Mouse (Mus musculus) left cerebral cortex, postnatal 14 days (tissue): ENCODE results near the gene Olfr69. TPM values are rescaled to one million over a fixed set of nuclear protein-coding genes. Genes with fewer than 3 reads are reported as not detected.
A peak's percentile ranks its signal among the peaks of the same experiment; 100 is the strongest.
"Not testable (repeated sequence)": the region's sequence is repeated elsewhere in the genome, so short reads cannot be mapped to it uniquely, and the experiment has no call there.

Experiments
- DNase-seq, 2 experiments: peaks; one replicate each; pipeline ENCODE4 v3.0.0; 2021 to 2022; ENCODE audit warnings: low spot score in 2 of 2, mixed read lengths in 1 of 2
- intact Hi-C: fragments of 180-260 bp; cut with DNase I; formaldehyde crosslinking; loops from one replicate; pipeline ENCODE4 v1.15.1; 2025
- long read RNA-seq, 2 experiments: library from polyadenylated mRNA; stranded (forward); transcript quantifications; one replicate each; pipeline ENCODE4 v2.0.0; 2021
- total RNA-seq, 2 experiments: library from RNA; stranded (reverse); gene quantifications; 2 replicates each; pipeline ENCODE4 v1.2.3; 2021

The Olfr69 gene
- not detected for total RNA-seq
- long read RNA-seq, experiment 1, result 0 reads
- long read RNA-seq, experiment 2, result 0 reads

DNA sequence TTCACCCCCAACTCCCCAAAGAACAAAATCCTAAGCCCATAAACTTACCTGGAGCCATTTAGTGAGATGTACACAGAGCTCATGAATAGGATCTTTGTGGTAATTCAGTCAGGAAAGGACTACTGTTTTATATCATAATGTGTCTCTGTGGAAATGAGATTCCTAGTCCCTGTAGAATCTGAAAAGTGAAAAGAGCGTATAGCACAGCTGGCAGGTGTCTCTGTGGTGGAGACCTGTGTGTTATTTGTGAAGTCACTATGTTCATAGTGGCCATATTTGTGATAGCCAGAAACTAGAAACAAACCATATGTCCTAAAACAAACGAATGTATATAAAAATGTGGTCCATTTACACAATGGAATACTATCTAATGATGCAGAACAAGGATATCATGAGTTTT, at the start of gene Olfr69:
TSS of gene Olfr69 (minus strand) at position 101 of the 400 bp plus-strand sequence.
- no peak for DNase-seq
- intact Hi-C loops, result no loop called here

DNA sequence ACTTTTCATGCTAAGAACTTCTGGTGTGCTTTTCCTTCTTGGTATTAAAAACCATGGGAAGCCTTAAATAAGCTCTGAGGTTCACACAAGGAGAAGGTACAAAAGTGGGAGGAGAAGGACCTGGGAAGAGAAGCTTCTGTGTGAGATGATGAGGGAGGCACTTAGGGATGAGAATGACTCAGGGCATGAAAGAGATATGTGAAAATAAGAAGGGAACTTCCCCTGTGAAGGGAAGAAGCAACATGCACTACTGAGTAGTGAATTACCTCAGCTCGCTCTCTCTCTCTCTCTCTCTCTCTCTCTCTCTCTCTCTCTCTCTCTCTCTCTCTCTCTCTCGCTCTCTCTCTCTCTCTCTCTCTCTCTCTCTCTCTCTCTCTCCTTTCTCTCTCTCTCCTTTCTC, 43.7 kb upstream of the Olfr69 start:
- peak in 1 of 2 experiments; percentile 4 for DNase-seq
- intact Hi-C loops, result not testable (repeated sequence)

DNA sequence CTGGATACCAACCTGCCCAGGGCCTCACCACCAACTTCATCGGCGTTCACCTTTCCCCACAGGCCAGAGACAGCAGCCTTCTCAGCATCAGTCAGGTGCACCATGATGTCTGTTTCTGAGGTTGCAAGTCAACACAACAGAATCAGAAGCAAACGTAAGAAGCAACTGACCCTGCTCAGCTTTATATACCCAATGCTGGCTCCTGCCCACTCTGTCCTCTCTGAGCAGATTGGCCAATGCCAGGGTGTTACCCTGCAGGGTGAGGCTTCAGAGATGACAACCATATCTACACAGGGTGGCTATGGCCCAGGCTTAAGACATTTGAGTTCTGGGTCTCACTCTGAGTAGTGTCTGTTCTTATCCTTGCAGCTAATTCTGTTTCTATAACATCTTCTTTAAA, 42.4 kb upstream of the Olfr69 start, which contains the start of gene Hbb-bt:
TSS of gene Hbb-bt (minus strand) at position 231 of the 400 bp plus-strand sequence.
- DNase-seq, result no peak
- intact Hi-C loops, result no loop called here

DNA sequence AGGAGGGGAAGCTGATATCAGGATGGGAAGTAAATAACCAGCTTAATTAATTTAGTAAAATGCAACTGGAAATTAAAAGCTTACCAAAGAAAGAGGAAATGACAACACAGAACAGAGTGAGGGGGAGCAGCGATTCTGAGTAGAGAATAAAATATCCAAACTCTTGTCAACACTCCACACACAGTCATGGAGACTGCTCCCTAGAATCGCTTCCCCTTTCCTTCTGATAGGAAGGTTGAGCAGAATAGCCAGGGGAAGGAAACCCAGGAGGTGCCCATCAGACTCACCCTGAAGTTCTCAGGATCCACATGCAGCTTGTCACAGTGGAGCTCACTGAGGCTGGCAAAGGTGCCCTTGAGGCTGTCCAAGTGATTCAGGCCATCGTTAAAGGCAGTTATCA, 41.8 kb upstream of the Olfr69 start:
- DNase-seq, intact Hi-C loops: not testable (repeated sequence)

DNA sequence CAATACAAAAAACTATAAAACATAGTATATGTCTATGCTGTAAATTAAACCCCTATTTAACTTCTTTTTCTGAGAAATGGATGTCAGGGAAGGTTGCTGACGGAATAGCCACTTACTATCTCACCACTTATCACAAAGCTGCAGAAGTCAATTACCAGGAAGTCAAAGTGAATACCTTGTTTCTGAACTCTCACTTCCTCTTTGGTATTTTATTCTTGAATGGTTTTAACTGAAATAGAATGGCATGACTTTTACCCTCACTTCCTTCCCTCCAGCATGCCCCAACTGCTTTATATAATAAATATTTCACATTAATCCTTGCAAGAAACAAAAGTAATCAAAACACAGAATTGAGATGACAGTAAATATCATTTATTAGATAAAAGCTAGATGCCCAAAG, 40.8 kb upstream of the Olfr69 start:
- DNase-seq, result no peak
- intact Hi-C loops, result no loop called here

DNA sequence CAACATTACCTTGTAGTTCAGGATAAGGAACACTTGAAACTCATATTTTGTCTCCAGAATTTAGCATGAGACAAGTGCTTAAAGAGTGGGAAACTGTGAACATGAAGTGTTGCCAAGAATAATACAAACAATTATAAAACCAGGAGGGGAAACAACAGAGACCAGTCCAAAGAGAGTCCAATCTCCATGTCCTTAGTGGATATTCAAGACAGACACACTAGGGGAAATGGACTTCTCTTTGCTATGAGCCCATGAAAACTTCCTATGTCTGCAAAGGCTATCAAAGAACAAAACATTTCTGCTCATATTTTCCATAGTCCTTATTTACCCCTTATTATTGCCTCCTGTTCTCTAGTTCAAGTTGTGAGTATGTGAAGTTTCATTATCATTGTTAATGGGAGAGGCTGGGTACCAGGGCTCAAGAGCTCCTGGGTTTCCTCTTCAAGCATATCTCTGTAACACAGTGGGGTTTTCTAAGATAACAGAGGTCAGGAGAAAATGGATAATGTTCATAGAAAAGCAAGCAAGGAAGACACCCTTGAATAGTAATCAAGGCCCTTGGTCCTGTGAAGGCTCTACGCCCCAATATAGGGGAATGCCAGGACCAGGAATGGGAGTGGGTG, 39.9 kb upstream of the Olfr69 start:
- intact Hi-C loops, result no loop called here
- no peak for DNase-seq

DNA sequence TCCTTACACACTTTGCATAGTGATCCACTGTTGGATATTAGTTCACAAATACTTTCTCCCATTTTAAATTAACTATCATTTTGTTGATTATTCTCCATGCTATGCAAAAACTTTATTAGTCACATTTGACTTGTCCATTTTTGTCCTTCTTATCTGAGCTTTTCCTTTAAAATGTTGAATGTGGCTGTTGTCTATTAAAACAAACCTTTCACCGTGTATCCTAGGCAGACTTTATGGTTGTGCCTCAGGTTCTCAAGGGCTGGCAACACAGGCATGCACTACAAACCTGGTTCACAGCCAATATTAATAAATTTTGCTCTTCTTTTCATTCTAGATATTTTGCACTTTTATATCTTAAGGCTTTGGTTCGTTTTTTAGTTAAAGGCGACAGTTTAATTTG, 39.4 kb upstream of the Olfr69 start:
- DNase-seq, result no peak
- intact Hi-C loops, result no loop called here

DNA sequence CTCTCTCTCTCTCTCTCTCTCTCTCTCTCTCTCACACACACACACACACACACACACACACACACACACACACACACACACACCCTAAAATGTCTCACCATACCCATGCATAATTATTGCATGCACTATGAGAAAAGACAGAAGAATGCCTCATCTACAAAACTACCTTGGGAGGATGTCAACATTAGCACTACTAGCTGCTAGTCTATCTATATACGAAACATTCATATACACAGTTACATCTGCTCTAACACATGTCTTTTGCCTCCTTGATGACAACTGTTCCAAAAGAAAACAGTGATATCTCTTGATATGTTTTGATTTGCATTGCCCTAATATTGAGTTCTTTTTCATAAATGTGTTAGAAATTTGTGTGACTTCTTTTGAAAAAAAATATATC, 38.9 kb upstream of the Olfr69 start:
- intact Hi-C loops, result no loop called here

DNA sequence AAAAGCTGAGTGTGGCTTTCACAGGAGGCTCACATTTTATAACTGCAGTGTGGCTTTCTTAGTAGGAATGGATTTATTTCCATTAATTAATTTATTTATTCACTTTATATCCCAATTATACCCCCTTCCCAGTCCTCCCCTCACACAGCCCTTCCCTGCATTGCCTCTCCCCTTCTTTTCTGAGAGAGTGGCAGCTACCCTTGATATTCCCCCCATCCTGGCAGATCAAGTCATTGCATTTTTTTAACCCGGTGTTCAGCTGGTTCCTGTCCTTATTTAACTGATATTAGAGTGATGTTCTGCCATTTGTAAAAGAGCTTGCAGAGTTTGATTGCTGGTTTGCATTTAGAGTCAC, 38.4 kb upstream of the Olfr69 start:
- no peak for DNase-seq
- intact Hi-C loops, result no loop called here

More for the DNA sequence above, 38.9 kb upstream of the Olfr69 start:
- no peak for DNase-seq

DNA sequence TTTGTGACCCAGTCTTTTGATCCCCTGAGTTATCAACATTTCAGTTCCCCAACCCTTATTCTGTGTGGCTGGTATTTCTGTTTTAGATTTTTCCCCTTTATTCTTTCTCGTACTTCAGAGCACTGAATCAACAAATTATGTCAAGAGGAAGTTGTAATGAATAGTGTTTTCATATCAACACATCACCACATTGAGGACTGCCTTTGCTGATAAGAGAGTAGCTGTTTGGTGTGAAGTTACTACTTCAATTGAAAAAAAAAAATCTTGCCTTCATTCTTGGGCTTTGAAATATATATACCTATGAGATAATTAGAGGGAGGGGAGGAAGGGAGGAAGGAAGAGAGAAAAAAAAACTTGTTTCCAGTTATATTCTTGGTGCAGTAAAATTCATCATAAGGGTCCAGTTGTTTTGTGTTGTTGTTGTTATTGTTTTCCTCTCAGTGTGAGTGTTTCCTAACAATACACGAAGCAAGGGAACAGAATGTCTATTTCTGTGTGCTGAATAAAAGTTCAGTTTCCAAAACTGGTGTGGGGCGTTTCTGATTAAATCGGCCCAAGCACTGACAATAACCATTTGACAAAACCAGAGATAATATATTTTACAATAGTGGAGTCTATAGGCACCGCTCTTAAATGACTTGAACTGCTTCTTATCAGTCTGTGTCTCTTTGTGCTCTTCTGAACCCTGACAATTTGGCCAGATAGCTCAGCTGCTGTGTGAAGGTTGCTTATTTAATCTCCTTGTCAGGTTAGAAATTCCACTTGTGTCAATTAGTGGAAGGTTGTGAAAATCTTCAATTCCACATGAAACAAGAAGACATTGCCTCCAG, 37.8 kb upstream of the Olfr69 start:
- intact Hi-C loops, result no loop called here
- no peak for DNase-seq

DNA sequence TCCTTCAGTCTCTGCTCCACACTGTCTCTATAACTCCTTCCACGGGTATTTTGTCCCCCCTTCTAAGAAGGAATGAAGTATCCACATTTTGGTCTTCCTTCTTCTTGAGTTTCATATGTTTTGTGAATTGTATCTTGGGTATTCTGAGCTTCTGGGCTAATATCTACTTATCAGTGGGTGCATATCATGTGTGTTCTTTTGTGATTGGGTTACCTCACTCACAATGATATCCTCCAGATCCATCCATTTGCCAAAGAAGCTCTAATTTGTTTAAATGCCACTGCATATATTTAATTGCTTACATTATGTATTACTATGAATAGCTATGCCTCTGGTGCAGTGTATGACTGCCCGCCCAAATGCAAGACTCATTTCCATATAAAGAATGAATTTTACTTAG, 36.7 kb upstream of the Olfr69 start:
- DNase-seq, intact Hi-C loops: not testable (repeated sequence)

DNA sequence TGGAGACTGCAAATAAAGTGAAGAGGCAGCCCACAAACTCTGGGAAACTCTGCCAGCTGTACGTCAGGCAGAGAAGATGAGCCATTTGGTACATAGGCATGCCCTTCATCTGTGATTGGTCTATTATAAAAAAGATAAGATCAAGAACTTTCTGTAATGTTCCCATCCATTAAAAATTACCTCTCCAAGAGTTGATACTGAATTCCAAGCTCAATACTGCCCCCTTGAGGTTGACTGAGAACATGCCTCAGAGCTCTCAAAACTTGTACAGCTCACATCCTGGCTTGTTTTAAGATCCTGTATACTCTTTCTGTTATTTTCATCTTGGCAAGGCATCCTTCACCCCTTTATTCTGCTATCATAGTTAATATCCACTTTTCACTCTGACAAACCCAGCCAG, 35.5 kb upstream of the Olfr69 start:
- DNase-seq, result peak; percentile 11 to 20
- intact Hi-C loops, result no loop called here

DNA sequence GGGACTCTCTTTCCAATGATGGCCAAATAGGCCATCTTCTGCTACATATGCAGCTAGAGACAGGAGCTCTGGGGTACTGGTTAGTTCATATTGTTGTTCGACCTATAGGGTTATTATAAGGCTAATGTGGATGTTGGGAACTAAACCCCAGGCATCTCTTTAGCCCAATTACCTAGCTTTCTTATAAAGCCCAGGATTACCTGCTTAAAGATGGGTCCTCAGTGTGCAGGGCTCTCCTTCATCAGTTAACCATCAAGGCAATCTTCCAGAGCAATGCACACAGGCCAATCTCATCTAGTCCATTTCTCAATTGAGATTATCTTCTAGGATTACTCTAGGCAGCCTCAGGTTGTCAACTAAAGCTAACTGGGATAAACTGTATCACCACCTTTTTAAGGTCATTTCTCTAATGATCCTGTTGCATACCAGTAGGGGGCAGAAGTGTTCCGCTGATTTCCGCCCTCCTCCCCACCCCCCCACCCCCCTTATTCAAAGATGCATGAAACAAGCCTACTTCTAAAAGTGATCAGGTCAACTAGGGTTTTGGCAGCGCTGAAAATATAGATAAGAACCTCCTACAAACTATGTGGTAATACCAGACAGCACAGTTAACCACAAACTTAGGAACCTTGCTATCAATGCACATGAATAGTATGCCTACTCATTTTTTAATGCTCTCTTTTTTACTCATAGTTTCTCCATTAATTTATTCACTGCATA, 21.4 kb upstream of the Olfr69 start:
- intact Hi-C loops, result no loop called here
- DNase-seq, result no peak

DNA sequence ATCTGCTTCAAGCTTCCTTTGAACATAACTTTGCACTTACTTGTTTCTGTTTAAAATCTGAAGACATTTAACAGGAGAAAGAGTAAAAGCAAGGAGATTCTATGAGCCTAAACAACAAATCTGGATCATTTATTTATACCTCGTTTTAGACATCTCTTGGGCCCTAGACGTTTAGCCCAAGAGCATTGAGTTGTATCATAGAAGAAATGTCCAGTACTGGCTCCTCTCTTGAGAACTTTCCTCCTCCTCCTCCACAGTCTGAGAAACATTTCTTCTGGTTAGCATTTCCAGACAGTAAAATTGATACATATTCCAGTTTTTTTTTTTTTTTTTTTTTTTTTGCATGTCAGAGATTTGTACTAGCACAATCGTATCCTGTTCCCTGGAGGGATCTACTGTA, 20.3 kb upstream of the Olfr69 start, which contains the start of gene Olfr67:
TSS of gene Olfr67 (minus strand) at position 101 of the 400 bp plus-strand sequence.
- intact Hi-C loops, result no loop called here
- no peak for DNase-seq

DNA sequence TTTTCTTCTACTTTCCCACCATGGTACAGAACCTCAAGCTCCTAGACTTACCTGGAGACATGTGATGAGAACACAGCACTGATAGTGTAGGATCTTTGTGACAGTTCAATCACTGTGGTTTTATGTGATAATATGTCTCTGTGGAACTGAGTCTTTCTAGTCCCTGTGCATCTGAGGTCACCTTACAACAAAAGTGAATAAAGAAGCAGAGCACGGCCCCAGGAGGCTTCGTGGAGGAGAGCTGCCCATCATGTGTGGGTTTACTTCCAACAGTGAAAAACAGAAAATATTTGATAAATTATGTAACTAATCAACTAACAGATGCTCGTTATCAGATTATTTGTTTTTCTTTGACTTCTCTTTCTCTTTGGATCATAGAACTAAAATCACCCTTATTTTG, 8.2 kb upstream of the Olfr69 start, which contains the start of gene Olfr68:
TSS of gene Olfr68 (minus strand) at position 101 of the 400 bp plus-strand sequence.
- DNase-seq, result no peak

DNA sequence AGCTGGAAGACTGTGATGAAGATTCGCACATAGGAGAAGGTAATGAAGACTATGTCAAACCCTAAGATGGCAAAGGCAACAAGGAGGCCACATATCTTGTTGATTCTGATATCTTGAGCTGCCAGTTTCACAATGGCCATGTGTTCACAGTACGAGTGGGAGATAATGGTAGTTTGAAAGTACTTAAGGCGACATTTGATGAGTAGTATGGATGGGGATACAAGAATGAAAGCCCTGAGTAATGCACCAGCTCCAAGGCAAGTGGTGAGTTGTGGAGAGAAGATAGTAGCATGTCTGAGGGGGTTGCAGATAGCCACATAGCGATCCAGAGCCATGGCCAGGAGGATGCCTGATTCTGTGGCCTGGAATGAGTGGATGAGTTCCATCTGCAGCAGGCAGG, 6.3 kb upstream of the Olfr69 start:
- DNase-seq, intact Hi-C loops: not testable (repeated sequence)

More for the DNA sequence above, 8.2 kb upstream of the Olfr69 start, which contains the start of gene Olfr68:
- intact Hi-C loops, result no loop called here

DNA sequence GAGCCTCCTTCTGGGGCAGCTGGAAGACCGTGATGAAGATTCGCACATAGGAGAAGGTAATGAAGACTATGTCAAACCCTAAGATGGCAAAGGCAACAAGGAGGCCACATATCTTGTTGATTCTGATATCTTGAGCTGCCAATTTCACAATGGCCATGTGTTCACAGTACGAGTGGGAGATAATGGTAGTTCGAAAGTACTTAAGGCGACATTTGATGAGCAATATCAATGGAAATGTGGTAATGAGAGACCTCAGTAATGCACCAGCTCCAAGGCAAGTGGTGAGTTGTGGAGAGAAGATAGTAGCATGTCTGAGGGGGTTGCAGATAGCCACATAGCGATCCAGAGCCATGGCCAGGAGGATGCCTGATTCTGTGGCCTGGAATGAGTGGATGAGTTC, 3.7 kb downstream of the Olfr69 start:
- DNase-seq, intact Hi-C loops: not testable (repeated sequence)

DNA sequence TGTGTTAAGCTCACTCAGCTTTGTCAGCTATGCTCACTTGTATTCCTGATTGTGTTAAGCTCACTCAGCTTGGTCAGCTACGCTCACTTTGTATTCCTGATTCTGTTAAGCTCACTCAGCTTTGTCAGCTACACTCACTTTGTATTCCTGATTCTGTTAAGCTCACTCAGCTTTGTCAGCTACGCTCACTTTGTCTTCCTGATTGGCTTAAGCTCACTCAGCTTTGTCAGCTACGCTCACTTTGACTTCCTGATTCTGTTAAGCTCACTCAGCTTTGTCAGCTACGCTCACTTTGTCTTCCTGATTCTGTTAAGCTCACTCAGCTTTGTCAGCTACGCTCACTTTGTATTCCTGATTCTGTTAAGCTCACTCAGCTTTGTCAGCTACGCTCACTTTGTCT, 9.2 kb downstream of the Olfr69 start:
- intact Hi-C loops, DNase-seq: not testable (repeated sequence)

DNA sequence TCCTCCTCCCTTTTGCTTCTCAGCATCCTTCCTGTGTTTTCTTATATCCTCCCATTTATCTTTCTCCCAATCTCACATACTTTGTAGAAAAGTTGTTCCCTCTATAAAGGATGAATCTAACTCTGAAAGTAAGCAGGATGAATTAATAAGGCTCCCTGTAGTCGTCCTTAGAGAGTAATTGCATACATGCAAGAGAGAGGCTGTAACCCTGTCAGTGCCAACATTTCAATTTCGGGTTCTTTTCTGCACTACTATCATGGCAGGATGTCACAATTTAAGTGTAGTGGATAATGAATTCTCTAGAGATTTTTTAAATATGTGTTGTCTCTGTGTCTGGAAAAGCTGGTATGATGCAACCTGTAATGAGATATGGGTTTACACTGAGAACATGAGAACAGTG, 14.2 kb downstream of the Olfr69 start, which contains the start of gene Olfr630:
TSS of gene Olfr630 (minus strand) at position 101 of the 400 bp plus-strand sequence.
- no peak for DNase-seq
- intact Hi-C loops, result no loop called here

DNA sequence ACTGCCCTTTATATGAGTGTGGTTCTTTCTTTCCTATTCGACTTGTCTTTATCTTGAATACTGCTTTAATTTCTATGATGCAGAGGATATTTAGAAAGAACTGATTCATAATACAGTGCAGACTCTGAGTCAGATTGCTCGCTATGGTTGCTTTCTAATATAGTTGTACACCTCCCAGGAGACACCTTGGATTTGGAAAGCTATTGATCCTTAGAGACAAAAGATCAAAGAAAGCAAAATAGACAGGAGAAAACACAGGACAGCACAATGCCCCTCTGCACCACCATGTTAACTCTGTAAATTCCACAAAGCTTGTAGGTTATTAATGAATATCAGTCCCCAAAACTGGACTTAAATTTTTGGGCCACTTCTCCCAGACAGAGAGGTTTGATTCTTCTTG, 26.6 kb downstream of the Olfr69 start, which contains the start of gene Olfr629:
TSS of gene Olfr629 (minus strand) at position 101 of the 400 bp plus-strand sequence.
- no peak for DNase-seq
- intact Hi-C loops, result no loop called here
